Mouse (Mus musculus): Measurements from ENCODE around the gene Cyfip1. TPM values are rescaled to one million over a fixed set of nuclear protein-coding genes. Genes with fewer than 3 reads are reported as not detected.

The Cyfip1 gene
- total RNA-seq (2022), result 10 to 100 TPM; 76.0 to 93.3 (median 80.9) TPM

DNA sequence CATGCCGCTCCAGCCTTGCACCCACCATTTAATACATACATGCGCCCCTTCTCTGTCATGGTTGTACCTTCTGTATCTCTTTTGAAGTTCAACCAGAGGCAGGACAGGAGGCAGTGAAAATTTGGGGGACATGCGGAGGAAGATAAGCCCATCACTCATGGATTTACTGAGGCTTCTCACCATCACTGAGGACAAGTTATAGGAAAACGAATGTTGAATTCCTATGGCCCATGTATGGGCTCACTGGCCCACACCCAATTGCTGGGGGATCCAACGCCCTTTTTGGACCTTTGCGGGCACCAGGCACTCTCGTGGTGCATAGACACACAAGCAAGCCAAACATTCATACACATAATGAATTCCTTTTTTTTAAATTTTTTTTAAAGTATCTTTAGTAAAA is at the start of gene Cyfip1:
Gene Cyfip1 (plus strand): TSS at position 301 of the 400 bp plus-strand sequence.
- DNase-seq, result no peak

DNA sequence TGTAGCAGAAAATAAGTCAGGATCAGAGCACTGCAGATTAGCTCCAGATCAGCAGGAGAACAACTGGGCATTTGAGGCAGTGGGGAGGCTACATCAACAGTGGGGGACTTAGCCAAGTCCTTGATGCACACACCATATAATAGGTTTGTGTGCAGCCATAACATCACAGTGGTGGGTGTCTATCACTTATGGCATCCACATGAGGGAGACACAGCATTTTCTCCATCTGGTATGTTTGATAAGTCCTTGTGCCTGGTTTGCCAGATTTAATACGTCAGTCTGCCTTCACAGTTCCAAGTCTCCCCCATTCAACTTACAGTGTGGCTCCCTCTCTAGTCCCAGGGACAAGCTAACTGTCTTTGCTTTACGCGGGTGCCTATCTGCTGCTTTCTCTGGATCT is 49.3 kb upstream of the Cyfip1 start:
- no peak for DNase-seq

DNA sequence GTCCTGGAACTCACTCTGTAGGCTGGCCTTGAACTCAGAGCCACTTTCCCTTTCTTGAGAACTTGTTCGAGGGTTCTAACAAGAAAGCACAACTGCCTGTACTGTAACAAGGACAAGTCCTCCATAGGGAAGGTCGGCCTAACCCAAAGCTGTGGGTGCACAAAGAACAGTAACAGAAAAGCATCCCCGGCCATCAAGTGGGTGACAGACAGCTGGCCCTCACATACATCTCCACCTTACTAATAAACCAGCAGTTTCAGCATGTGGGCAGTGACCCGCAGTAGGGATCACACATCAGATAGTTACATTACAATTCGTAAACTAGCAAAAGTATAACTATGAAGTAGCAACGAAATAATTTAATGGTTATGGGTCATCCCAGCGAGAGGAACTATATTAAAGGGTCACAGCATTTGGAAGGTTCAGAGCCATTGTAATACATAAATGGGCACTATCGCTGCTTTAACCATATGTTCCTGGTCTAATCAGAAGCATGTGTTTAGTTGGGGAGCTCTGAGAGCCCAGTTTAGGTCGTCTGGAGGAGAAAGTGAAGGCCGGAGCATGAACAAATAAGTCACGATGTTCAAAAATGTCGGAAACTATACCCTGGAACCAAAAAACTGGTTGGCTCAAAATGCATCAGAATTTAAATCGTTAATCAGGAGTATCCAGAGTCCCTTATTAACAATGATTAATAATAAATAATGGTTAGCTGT is 48.2 kb upstream of the Cyfip1 start:
- no peak for DNase-seq

DNA sequence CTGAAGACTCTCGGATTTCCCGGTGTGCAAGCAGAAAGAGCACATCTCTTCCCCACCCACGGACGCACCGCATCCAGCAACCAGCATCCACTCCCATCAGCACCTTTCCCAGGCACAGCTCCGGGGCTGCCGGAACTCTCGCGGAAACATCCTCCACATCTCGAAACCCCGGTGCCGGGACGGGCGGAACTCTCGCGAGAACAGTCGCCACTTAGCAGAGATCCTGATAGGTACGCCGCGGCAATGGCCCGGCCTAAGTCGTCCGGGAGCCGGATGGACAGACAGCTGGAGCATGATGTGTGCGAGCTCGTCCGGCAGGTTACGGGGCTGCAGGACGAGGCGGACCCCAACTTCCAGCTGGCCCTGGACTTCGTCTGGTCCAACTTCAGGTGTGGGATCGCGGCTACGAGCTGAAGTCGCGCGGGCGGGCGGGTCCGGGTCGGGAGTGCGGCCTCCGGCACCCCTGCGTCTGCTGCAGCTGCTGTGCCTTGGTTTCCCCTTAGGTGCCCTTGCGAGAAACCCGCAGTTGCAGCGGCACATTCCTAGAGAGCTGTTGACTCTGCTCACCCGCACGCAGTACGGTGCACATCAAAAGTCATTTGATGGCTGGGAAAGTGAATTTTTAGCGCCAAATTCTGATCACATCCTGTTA is 47.5 kb upstream of the Cyfip1 start, which contains the start of gene Tubgcp5:
Gene Tubgcp5 (plus strand): TSS at position 203 of the 652 bp plus-strand sequence.
- DNase-seq, result peak; percentile 97

DNA sequence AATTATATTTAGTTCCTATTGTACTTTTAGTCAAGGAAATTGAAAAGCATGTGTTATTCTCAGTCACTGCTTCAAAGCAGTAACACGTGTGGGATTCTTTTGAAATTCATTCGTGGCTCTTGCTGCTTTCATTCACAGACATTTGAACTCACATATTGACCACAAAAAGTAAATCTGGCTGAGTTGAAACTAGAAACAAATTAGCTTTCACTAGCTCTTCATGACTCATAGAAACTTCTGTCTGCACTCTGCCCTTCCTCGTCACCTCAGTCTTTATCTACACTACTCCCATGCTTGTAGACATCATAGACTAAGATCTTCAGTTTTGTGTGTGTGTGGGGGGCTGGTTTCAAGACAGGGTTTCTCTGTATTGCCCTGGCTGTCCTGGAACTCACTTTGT is 41.6 kb upstream of the Cyfip1 start:
- DNase-seq, result no peak

DNA sequence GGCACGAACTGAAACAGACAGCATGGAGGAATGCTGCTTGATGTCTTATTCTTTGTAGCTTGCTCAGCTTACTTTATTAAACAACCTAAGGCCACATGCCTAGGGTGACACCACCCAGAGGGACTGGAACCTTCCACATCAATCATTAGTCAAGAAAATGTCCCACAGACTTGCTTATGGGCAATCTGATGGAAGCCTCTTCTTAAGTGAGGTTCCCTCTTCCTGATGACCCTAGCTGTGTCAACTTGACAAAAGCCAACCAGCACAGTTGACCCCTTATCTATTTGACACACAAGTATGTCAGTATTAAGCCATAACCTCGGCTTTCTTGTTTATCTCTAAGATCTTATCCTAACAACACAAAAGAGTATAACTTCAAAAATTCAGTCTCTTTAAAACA is 31.6 kb upstream of the Cyfip1 start:
- no peak for DNase-seq

DNA sequence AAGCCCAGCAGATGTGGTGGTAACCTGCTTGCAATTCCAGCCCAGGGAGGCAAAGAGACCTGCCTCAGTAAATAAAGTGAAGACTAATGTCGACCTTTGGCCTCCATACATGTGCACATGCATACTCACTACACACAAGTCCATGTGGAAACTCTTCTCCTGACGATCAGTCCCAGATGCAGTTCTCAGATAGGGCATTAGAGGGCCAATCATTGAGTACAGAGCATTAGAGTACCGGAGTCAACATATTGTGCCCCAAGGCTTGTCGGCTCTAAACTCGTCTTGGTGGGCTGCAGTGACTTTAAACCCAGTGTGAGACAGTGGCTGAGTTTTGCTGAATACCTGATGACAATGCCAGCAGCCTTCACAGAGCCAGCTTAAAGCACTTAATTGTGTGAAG is 17.1 kb upstream of the Cyfip1 start:
- no peak for DNase-seq

DNA sequence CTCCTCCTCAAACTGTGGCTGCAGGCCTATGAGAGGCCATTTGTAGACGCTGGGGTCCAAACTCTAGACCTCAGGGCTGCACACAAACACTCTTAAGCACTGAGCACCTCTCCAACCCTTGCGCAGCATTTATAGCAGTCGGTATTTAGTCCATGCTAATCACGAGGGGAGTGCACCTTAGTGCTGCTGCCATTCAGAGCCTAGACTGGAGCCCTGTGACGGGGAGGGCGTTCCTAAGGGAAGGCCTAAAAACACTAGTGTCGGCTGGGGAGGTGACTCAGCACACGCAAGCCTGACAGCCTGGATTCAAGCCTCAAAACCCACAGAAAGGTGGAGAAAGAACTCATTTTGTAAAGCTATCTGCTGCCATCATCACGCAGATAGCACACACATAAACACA is 14.0 kb upstream of the Cyfip1 start:
- no peak for DNase-seq

DNA sequence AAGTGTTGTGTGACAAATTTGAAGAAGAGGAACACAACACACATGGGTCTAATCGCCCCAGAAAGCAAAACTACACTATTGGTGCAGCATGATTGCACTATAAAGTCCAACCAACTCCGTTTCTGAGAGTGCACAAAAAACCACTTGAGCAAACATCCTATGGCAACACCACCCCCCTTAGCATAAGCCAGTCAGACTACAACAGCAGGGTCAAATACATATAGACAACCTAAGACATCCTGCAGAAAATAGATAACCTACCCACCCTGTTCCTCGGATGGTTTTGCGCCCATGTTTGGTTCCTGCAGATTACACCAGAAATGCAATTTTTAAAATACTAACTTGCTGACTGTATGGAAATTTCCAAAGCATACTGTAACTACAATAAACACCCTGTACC is 4.7 kb upstream of the Cyfip1 start:
- no peak for DNase-seq

DNA sequence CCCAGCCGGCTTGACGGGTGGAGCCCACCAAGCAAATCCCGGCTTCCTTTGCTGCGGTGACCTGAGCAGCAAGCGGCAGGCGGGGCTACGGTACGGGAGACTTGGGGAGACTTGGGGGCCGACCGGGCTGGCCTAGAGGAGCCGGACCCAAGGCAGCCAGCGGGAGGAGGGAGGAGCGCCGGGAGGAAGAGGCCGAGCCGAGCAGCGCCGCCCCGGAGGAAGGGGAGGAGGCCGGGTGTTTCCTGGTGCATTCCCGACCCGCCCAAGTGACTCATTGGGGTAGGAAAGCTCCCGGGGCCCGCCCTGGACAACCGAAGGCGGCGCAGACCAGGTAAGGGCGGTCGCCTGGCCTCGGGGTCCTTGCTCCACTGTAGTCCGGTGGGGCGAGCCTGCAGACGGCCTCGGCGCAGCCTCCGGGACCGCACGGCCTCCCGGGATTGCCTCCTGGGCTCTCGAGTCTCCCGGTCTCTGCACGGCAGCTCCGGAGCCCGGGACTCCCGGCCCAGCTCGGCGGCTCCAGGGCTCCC is 495 bp downstream of the Cyfip1 start:
- peak; percentile 92 for DNase-seq

DNA sequence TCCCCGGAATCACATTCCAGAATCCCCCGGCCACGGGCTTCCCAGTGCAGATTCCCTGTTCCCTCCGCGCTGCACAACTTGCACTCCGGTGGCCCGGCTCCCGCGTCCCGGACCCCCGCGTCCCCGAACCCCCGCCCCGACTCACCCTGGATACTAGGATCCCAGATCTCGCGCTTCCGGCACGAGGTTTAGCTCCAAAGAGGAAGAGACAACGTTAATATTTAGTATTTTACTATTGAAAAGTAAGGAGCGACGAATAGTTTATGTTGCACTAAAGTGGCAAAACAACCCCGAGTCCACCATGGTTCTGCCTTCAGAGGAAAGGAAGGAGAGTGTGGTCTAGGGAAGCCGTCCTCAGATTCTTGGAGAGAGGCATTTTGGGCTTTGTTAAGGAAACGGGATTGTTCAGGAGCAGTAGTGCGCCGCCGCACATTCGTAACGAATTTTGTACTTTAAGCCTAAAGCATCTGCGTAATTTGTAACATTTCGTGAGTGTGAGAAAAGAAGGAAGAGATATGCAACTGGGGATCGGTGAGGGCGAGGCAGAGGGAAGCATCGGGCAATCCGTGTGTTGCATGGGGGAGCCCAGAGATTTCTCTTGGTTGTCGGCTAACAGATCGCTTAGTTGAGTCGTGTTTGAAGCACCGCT is 1.1 kb downstream of the Cyfip1 start:
- DNase-seq, result no peak

DNA sequence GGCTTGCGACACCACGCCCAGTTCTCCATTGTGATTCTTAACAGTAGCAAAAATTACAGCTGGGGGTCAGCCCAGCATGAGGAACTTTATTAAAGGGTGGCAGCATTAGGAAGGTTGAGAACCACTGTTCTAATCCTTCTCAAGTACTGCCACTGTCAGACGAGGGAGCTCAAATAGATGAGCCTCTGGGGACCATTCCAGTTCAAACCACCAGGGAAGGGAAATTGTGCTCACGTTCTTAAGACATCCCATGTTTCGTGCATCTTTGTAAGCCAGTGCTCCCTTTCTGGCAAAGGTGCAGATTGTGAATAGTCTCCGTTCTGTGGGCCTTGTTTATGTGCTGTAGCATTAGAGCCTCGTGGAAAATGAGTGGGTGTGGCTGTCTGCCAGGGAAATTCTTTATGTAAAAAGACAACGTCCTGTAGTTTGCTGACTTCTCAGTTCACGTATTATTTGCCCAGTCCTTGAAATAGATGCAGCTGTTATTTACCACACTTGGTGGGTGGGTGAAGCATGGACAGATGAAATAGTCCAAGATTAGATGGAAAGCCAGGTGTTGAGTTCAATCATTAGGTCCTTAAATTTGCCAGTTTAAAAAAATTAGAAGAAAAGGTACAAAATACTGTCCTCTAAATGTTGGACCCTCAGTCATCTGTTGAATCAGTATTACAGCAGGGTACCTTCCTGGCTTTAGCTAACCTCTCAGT is 5.2 kb downstream of the Cyfip1 start:
- no peak for DNase-seq

DNA sequence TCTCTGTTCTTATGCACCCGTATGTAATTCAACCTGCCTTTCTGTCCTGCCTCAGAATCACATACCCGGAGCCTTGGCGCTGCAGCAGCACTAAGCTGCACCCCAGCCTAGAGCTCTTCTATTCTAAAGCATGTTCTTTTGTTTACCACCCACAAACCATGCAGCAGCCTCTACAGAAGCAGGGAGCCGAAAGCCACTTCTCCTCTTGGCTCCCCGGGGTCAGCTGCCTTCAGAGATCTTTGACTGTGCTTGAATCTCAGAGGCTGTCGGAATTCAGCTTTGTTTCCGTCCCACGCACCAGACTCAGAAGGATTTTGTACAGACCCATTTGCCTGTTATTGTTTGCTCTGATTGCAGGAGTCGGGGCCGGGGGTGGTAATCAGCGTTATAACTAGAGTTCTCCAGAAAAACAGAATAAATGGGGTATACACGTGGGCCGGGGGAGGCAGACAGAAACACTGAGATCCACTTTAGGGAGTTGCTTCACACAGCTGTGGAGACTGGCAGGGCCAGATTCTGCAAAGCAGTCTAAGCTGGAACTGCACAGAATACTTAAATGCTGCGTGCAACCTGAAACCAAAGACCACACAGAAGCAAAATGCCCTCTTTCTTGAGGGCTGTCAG is 8.5 kb downstream of the Cyfip1 start:
- no peak for DNase-seq

DNA sequence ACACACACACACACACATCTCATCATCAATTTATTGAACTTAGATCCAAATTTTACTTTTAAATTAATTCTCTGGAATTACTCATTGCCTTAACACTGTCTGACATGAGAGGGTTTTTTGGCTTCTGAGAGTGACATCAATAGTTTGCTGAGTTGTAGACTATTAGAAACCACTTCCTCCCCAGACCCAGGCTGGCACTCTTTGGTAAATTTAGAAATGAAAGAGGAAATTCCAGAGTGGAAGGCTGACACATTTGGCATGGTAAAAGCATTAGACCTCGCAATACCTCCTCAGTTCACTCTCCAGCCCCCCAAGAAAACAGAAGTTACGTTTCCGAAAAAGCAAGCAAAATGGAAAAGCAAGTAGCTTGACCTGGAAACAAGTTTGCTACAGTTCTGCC is 11.2 kb downstream of the Cyfip1 start:
- DNase-seq, result no peak

DNA sequence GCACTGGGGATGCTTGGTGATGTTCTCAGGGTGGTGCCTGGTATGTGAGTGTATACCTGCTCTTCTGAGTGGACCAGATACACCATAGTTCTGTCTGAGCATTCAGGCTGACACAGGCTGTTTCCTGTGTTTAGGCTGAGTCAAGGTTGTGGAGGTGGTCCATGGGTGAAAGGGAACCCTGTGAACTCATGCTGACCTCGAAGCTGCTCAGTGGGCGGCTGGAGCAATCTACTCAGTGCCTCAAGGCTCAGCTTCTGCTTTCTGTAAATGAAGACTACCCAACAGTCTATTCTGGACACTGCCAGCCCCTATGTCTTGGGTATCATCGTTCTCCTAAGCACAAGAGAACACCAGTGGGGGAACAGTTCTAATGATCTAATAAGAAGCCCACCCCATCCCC is 14.1 kb downstream of the Cyfip1 start:
- no peak for DNase-seq

DNA sequence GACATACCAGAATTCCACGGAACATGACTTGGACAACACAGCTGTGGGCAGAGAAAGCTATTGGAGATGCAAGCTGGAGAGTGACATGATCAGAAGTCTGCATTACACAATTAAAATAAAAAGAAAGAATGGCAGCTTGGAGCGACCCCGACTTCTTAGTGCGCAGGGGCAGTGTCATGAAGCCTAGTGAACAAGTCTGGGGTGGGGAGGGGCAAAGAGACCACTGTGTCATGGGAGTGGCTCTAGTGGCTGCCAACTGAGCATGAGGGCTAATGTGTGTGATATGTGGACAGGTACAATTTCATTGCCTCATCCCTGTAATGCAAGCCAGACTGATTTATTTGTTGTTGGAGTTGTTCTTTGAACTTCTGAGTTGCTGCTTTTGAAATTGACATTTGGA is 15.2 kb downstream of the Cyfip1 start:
- DNase-seq, result no peak

DNA sequence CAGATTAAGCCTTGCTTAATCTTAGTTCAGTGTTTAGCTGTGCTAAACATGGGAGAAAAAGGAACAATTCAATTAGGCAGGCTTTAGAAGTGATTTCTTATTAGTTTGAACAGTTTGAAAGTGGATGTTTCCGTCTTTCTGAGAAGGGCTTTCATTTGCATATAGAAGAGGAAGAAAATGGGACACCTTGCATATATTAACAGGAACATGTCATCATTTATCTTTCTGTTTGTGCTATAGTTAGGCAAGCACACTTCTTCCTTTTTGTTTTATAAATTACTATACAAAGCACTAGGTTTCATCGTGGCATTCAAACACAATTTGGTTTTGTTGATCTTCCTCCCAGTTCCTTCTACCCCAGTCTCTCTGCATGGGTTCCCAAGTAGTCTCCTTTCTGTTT is 16.2 kb downstream of the Cyfip1 start:
- no peak for DNase-seq

DNA sequence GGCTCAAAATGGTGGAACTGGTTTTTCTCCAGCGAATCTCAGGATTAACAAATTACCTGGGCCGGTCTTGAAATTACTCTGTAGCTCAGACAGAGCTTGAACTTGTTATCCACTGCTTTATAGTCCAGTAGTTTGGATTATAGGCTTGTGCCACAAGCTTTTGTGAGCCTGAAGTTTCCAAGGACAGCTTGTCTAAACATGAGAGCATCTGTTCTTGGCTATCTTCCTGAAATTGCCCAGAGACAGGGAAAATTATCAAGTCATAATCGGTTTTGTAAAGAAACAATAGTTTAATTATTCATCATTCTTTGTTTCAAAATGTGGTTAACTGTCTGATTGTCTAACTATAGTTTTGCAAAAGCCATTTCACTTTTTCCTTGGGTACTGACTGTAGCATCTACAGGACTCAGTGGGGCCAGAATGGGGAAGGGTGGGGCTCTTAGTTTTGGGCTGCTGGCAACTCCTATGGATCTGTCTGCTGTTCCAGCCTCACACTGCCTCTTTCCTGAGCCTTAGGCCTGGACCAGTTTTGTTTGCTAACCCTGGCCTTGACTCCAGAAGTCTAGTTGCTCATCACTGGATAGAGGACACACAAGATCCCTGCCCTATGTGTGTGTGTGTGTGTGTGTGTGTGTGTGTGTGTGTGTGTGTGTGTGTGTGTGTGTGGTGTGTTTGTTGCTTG is 17.4 kb downstream of the Cyfip1 start:
- no peak for DNase-seq

DNA sequence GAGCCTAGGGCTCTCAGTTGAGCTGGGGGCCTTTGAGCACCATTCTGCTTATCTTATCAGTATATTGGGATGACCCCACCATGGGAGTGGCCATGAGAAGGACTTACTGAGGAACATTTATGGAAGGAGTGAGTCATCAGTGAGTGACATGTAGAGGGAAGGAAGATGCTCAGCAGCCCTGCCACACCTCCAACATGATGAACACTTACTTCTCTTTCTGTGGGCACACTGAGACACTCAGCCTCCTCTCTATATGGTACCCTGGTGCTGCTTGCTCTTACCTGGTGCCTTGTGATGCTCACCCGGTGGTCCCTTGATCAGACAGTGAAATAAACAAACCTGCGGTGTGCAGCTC is 17.9 kb downstream of the Cyfip1 start:
- DNase-seq, result no peak

DNA sequence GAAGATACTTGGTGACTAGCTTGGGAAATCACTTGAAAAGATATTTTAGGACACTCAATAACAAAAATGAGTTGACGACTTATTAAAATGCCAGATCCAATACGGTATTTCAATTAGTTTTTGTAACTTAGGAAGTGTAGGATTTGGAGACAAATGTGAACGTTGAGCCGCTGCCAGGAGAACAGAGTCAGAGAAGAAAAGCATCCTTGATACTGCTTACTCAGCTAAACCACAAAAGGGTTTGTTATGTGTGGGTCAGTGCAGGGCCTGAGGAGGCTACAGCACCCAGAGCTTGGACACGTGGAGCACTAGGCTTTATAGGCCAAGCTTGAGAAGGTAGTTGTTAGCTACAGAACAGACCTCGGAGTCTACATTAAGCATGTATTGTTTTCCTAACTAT is 18.4 kb downstream of the Cyfip1 start:
- no peak for DNase-seq

DNA sequence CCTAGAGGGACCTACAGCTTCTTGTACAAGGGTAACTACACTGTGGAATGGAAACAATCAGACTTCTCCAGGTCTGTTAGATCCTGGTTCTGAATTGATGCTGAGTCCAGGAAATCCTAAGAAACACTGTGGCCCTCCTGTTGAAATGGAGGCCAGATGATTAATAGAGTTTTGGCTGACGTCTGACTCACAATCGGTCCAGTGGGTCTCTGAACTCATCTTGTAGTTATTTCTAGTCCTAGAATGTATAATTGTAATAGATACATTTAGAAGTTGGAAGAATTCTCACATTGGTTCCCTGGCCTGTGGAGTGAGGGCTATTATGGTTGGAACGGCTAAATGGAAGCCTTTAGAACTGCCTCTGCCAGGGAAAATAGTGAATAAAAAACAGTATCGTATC is 19.6 kb downstream of the Cyfip1 start:
- no peak for DNase-seq

DNA sequence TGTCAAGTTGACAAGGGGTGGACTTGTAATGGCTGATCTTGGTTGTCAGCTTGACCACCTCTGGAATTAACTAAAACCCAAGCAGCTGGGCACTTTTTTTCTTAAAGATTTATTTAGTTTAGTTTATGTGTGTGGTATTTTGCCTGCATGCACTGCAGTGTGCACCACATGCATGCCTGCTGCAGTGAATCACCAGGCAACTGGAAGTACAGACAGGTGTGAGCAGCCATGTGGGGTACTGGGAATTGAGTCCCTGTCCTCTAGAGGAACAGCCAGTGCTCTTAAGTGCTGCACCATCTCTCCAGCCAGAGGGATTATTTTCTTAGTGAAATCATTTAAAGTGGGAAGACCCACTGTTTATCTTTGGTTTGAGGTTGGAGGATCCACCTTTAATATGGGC is 23.5 kb downstream of the Cyfip1 start:
- no peak for DNase-seq
